Mouse (Mus musculus) mesoderm, embryonic 11.5 days (tissue): ENCODE measurements around the gene Cnksr1.
"Not testable (repeated sequence)": the region's sequence is repeated elsewhere in the genome, so short reads cannot be mapped to it uniquely, and the experiment has no call there.

Source experiments
- DNase-seq: peaks from one replicate; pipeline ENCODE4 v3.0.0-alpha.2; 2012; ENCODE audit warnings: low read depth, low spot score

Gene Cnksr1

GRCm38 (mm10) chr4:134238279-134238651, at the start of gene Cnksr1:
Cnksr1 (minus strand) TSS chr4:134238399.
- no peak for DNase-seq

GRCm38 (mm10) chr4:134287575-134288025, 49.4 kb upstream of the Cnksr1 start, which contains the start of gene Pdik1l:
Pdik1l (minus strand) TSS chr4:134287895.
- DNase-seq: peak; percentile 92

- DNase-seq: peak; percentile 96
Measured at GRCm38 (mm10) chr4:134287168-134287564, 49.0 kb upstream of the Cnksr1 start.

- DNase-seq: no peak
Measured at GRCm38 (mm10) chr4:134286226-134287167, 48.3 kb upstream of the Cnksr1 start.

- DNase-seq: no peak
Measured at GRCm38 (mm10) chr4:134284942-134285341, 46.7 kb upstream of the Cnksr1 start.

GRCm38 (mm10) chr4:134273417-134274345, 35.5 kb upstream of the Cnksr1 start:
- no peak for DNase-seq

GRCm38 (mm10) chr4:134272731-134273416, 34.7 kb upstream of the Cnksr1 start:
- DNase-seq: no peak

GRCm38 (mm10) chr4:134271979-134272378, 33.8 kb upstream of the Cnksr1 start:
- DNase-seq: no peak

GRCm38 (mm10) chr4:134269622-134270021, 31.4 kb upstream of the Cnksr1 start:
- DNase-seq: not testable (repeated sequence)

- DNase-seq: no peak
Measured at GRCm38 (mm10) chr4:134268102-134268655, 30.0 kb upstream of the Cnksr1 start.

- no peak for DNase-seq
Measured at GRCm38 (mm10) chr4:134265860-134266585, 27.8 kb upstream of the Cnksr1 start.

GRCm38 (mm10) chr4:134263191-134263590, 25.0 kb upstream of the Cnksr1 start:
- no peak for DNase-seq

GRCm38 (mm10) chr4:134258354-134258753, 20.2 kb upstream of the Cnksr1 start:
- DNase-seq: no peak

- DNase-seq: no peak
Measured at GRCm38 (mm10) chr4:134257198-134258009, 19.2 kb upstream of the Cnksr1 start.

GRCm38 (mm10) chr4:134256407-134257197, 18.4 kb upstream of the Cnksr1 start:
- no peak for DNase-seq

GRCm38 (mm10) chr4:134255854-134256253, 17.7 kb upstream of the Cnksr1 start:
- no peak for DNase-seq

- DNase-seq: no peak
Measured at GRCm38 (mm10) chr4:134254835-134255234, 16.6 kb upstream of the Cnksr1 start.

GRCm38 (mm10) chr4:134253722-134254324, 15.6 kb upstream of the Cnksr1 start, which contains the start of gene Grrp1:
Grrp1 (minus strand) TSS chr4:134254106.
- DNase-seq: no peak
